Mouse (Mus musculus): ENCODE measurements around the gene Adamts20.

The Adamts20 gene

DNA sequence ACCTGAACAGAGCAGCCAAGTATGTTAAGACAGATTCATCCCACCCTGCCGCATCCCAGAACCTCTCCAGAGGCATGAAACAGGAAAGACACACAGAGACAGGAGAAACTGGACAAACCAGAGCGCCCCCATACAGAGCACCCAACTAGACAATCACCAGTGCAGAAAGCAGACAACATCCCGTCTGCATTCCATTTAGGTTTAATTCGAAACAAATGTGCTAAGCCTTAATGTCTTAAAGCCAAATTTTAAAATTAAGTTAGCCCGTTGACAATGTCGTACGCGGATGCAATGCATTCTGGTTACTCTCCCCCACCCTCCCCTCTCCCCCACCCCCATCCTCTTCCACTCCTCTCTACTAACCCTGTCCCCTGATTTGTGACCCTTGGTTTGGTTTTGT is 126.2 kb downstream of the Adamts20 start:
- DNase-seq: no peak

DNA sequence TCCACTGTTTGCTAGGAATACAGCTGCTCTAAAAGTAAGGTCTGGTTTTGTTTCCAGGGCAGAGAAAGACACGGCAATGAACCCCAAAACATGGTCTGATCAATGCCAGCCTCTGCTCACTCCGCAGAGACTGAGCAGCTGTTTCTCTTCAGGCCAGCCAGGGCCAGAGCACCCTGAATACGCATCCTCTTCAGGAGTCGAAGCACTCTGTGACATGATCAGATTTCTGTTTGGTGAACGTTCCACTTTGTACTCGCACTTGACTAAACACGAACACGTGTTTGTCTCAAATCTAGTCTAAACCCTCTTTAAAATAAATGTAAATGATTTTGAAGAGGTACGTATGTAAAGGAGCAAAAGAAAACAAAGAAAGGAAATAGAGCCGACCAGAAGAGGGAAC is 130.6 kb downstream of the Adamts20 start:
- no peak for DNase-seq

DNA sequence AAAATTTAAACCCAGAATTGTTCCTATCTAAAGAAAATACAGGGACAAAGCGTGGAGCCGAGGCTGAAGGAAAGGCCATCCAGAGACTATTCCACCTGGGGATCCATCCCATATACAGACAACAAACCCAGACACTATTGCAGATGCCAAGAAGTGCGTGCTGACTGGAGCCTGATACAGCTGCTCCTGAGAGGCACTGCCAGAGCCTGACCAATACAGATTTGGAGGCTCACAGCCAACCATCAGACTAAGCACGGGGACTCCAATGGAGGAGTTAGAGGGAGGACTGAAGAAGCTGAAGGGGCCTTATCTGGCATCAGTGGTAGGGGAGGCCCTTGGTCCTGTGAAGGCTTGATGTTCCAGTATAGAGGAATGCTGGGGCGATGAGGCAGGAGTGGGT is 138.6 kb downstream of the Adamts20 start:
- no peak for DNase-seq

DNA sequence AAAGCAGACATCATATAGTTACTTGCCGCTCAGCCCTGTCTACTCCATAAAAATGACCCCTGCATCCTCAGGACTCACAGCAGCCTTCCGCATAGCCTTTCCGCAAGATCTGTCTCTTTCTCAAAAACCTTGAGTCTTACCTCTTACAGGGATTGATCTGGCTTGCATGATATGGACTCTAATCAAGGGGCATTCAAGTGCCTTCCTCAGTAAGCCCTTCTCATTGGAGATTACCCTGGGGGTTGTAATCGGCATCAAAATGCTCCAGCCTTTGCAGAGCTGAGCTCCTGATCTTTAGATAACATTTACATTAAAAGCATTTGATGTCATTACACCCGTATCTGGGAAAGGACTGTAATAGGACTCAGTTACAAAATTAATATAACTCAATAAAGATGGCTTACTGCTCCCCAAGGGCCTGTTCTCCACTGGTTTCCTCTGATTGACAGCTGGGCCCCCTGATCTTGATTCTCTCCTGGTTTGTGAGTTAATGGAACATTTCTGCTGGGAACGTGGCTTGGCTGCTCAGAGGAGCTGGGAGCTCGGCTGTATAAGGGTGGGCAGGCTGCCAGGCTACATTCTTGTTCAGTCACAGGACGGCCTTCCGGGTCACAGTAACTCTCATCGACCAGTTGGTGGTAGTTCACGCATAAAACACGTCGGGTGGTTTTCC is 139.6 kb downstream of the Adamts20 start:
- peak; percentile 43 to 63 for DNase-seq

DNA sequence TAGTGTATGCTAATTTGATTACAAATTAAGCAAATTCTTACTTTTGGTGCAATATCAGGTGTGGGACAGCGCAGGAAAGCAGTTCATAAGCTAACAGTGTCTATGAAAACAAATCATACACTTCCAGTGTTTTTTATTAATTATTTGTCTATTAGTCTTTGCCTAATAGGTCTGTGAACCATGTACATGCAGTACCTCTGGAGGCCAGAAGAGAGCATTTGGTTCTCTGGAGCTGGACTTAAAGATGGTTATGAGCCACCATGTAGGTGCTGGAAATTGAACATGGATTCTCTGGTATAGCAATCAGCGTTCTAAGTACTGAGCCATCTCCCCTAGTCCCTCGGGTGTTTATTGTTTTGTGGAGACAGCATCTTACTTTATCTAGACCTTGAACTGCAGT is 149.0 kb downstream of the Adamts20 start:
- DNase-seq: no peak

DNA sequence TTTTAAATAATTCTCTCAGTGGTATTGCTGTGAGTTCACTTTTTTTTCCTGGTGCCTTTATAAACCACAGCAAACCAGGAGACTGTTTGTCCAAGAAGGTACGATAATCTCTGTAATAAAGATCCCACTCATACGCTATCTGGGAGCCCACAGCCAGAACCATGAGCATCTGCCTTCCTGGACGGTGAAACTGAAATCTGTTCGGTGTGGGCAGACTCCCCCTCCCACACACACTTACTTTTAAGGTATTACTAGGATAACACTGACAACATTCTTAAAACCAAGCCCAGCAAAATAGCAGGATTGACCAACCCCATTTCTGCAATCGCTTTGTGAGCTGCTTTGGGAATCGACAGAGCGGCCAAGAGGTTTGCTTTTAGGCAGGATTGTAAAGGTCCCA is 155.5 kb downstream of the Adamts20 start:
- DNase-seq: no peak

DNA sequence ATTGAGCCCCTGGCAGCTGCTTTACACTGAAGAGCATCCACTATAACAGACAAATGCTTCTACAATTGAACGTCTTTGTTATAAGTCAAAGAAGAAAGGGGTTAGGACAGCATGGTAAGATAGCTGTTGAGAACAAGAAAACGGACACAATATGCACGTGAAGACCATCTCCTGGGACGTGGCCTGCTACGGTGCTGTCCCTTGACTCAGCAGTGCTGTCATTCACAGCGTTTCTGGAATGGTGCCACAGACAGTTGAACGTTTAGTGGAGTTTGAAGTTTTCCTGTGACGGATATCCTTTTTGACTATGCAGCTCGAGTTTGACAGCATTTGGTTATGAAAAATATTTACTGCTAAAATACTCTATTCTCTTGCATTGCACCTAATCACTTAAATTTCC is 157.3 kb downstream of the Adamts20 start:
- DNase-seq: no peak

DNA sequence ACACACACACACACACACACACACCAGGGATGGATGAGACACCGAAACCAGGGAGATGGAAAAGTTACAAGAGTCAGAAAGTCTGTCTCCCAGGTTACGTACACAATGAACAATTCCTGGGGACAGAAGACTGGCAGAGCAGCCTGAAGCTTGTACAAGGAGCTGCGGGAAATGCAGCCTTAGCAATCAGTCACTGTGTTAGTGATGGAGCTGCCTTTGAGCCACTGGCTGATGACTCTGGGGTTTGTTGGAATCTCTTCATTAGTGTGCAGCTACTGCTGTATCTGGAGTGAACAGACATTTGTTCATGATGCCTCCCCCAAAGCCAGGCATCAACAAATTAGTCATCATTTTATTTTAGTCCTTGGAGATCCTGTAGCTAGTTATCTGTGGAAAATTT is 162.1 kb downstream of the Adamts20 start:
- DNase-seq: no peak

DNA sequence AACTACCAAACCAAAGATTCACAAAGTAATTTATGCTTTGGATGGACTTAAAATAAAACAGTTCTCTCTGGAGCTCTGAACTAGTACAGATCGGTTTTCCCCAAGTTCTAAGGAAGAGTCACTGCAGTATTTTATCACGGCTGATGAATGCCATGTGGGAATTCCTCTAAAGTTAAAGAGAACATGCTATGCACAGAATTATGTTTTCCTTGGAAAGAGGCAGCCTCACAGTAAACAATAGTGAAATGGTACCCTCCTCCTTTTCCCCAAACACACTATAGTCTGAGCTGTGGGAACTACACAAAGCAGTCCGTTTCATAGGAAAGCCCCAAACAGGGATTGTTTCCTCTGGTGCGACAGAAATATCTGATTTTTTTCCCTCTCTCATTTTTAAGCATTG is 171.1 kb downstream of the Adamts20 start:
- no peak for DNase-seq

DNA sequence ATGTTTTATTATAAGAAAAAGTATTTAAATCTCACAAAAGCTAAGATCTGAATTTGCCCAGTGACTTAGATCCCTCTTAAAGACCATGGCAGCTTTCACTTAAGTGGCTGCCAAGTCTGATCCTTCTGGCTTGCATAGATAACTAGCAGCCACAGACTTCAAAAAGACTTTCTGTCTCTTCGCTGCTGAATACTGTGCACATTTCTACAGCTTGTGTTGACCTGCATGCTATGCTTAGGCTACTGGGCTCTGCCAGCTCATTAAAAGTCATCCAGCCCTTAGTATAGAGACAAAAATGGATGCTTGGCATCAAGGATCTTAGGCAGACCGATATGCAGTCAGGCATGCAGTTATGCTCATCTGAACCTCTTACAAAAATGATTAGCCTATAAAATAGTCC is 177.2 kb downstream of the Adamts20 start:
- no peak for DNase-seq

DNA sequence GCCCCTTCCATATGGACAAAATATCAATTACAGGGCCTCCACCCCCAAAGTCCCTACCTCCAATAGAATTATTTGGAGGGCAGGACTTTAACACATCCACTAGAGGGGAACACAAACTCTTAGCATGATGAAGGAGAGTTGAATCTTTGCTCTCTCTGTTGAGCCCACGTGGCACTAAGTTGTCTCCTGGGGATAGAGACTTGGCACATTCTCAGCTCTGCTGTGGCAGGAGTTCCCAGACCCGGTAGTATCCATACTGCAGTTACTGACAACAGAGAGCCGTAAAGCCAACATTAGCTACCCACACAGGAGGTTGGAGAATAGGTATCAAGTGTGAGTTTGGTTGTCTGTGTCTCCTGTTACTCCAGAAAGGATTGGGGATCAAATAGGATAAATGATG is 177.7 kb downstream of the Adamts20 start:
- DNase-seq: no peak

DNA sequence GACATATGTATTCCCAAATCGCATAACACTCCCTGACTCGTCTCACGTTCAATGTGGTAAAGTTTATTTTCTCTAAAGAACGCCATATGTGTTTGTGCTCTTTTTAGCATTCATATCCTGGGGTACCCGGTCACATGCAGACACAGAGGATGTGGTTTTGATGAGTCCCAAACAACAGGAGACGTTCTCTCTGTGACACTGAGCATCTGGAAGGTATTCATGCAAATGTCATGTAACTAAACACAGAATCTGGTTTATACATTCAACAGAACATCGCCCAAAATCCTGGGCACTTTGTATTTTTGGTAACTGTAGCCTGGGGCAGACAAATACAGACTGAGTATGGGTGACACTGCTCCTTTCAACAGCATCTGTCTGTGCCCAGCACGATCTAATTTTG is 188.8 kb downstream of the Adamts20 start:
- no peak for DNase-seq

DNA sequence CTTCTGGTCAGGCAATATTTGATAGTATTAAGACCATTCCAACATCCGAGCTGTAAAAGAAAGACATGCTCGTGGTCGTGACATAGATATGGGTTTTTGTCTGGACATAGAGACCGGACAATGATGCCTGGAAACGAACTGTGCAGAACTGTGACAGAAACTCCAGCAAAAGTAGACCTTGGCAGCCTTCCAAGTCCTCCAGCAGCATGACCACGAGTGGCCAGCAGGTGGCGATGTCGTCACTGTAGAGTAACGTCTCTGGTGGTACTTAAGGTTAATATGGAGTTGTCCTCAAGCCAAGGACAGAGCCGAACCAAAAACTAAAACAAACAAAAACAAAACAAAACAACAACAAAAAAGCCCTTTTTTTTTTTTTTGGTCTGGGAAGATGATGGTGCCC is 199.6 kb downstream of the Adamts20 start:
- peak; percentile 92 to 94 for DNase-seq

DNA sequence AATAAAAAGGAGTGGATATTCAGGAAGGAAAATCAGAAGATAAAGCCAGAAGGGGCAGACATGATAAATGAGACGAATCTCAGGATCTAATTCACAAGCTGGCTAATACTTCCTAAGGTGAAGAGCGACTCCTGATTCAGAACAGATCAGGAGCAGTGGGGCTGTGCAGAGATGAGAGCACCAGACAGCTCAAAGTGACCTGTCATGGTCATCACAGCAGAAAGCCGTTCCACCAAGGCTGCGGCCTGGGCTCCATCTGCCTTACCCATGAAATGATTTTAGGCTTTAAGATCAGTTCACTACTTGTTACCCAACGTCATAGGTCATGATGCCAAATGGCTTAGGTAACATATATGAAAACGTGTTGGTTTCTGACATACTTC is 200.7 kb downstream of the Adamts20 start:
- DNase-seq: peak in 1 of 2 experiments; percentile 43

DNA sequence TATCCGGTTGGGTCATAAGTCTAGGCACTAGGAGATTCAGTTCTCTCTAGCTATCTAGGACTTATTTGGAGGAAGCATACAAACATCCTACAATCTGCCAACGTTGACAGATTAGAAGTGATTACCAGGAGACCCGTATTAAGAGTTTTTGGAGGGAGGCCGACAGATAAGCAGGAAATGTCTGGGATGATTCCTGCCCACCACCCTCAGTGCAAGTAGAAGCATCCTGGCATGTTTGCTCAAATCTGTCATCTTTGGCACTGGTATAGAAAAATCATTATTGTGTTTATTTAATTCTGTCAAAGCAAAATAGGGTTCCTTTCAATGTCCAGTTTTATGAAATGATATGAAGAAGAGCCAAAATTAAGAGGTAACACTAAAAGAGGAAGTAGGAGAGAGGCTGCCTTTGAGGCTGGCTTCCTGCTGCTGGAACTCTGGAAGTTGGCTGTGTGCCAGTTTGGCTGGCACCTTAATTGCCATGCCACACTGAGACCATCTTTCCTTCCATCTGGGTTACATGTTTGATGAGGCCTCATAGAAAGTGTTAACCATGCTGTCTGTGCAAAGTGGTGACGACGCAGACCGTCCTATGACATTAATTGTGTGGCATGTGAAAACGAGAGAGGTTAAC is 201.2 kb downstream of the Adamts20 start:
- DNase-seq: peak; percentile 89 to 90

DNA sequence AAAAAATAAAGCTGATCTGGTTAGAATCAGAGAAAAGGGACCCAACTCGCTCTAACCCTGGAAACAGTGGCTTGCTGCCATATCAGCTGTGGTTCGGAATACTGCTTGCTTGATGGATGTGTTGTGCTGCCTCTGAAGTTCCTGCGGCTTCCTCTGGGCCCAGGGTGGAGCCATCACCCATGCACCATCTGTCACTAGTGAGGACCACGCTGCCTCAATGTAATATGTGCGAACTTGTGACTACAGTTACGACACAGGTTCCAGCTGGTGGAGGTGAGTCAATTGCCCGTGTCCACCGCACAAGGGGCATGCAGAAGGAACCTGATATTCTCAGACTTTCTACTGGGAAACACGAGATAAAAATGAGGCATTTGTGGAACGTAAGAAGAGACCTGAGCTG is 202.0 kb downstream of the Adamts20 start:
- DNase-seq: peak; percentile 39 to 44

DNA sequence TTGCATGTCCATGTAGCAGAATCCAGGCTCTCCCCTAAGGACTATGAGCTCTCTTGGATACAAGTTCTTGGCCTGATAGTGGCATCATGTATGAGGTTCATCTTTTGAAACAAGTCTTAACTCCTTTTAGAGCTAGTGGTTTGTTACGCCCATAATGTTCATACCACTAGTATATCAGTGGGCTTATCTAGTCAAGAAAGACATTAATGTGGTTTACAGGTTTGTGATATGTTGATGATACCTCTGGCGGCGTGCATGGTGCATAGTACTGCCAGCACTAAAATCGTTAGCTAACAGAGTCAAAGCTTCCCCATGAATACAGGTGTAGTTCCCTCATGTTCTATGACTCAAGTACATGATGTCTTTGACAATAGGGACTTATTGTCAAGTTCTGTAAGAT is 205.7 kb downstream of the Adamts20 start:
- DNase-seq: no peak

DNA sequence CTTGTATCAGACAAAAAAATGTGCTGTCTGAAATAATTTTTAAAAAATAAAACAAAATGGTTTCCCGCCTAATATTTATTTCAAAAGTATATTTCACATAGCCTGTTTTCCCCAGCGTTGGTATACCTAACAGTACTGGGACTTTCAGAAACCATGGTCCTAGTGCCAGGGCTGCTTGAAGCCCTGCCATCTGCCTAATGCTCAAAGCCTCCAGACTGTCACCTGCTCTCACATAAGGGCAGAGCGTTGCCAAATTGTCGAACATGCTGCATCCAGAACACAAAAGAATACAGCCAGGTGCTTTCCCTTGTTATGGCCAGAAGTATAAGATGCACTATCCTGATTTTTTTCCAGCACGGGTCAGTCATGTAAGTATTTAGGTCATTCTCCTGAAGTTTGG is 209.7 kb downstream of the Adamts20 start:
- peak; percentile 84 to 87 for DNase-seq

DNA sequence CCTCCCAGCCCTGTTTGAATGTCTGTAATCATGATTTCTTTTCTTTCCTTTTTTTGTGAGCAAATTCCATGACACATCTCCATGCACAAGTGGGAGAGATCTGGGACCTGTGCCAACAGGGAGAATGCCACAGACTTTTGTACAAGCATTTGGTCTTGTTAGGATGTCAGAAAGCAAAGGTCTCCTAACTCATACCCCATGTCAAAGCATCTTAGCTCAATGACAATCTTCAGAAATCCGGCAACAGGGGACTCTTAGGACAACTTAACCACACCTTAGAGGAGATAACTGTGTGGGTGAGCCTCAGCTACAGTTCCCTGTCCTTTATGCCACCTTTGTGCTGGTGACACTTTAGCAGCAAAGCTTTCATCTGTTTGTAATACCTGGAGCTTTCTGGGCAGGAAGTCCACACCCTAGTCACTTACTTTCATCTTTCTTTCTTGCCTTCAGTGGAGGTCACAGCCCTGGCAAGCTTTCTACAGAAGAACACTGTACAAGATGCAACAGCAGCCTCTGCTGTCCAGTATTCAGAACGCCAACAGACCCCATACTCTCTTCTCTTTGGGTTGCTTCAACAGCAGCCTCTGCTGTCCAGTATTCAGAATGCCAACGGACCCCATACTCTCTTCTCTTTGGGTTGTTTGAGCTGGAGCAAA is 210.2 kb downstream of the Adamts20 start:
- DNase-seq: peak; percentile 37 to 49

DNA sequence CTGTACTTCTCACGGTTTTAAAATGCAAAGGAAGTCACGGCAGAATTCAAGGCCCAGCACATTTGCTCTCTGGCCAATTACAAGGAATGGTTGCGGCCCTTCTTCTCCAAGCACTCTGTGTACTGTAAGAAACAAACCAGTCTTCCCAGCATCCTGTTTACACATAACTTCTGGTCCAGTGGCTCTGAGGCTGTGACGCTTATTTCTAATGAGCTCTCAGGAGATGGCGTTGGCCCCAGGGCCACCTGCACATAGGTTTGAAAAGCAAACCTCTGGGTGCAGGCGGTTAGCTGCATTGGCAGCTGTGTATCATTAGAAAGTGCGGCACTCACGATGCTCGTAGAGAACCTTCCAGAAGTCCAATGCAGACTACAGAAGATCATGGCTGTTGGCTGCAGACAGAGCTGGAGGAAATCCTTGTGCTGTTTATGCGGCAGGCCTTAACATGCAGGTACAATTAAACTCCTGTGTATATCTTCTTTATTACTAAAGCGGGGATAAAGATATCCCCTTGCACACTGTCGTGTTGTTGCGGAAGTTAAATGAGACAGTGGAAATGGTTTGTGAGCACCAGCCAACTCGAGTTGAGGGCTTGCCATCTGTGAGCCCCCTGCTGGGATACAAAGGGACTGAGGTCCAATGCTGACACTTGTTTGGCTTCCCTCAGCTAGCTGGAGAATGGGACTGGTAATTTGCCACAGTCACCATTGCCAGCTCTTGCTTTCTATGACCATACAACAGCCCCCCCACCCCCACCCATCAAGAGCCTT is 210.9 kb downstream of the Adamts20 start:
- peak; percentile 96 for DNase-seq

DNA sequence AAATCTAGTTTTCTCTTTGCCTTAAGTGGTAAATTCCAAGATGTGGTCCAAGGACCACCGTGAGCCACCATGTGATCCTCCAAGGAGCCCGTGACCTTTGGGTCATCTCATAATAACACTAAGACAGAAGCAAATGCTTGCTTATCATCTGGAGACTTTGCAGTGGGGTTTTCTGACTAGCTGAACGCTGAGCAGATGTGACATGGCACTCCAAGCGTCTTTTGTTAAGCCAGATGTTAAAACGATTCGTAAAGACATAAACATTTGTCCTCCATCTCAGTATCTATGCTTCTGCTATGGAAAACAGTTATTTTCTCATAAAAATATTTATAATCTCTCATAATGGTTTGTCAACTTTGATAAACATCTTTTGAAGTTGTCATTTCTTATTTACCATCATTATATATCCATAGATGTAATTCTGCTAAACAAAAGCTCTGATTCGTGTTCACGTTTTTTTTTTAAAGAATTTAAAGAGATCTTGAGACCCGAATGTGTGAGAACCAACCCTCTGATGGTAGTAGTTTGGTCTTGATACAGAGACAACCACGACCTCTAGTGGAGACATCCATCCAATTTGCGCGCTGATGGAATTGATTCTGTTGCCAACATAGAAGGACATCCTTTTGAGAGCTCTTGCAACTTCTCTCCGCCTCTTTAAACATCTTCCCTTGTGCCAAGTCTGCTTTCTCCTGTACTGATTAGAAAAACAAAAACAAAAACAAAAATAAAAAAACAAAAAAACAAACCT is 212.1 kb downstream of the Adamts20 start:
- peak; percentile 65 to 66 for DNase-seq

DNA sequence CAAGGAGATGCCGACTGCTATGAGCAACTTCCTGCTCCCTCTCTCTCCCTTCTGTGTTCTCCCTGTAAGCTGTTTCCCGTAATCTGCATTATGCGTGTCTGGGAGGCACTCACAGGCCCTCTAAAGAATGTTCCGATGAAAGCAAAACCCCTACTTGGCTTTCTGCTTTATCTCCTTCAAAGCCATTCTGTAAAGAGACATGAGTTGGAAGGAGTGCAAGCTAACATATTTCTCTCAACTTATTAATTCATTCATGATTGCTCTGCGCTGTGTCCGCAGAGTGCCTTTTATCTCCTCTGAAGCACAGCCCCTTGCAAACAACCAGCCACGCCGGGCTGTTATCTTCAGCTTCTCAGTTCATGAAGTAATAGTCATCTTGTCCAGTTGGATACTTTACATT is 215.5 kb downstream of the Adamts20 start:
- DNase-seq: no peak

DNA sequence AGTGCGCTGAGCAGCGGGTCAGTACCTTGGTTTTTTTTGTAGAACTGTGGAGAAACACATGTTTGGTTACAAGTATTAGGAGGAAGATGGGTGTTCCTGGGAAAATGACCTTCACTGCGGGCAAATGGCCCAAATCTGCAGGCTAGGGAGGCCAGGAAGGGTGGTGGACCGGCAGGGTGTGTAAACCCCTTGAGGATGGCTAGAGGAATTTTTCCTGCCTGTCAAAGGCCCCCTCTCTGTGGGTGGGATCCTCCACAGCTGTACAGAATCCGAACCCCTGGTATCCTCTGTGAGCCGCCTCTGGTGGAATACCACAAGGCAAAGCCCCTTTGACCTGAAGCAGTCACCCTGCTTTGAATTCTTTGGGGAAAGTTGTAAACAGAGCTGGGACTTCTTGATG is 216.8 kb downstream of the Adamts20 start:
- DNase-seq: no peak

Data from cerebellum, postnatal 14 days (tissue).